Mouse (Mus musculus) cortical plate, adult 2 months (tissue): ENCODE measurements around the gene Sucla2.
"Not testable (repeated sequence)": the region's sequence is repeated elsewhere in the genome, so short reads cannot be mapped to it uniquely, and the experiment has no call there.

ENCODE experiments used
- CTCF ChIP-seq: fragments of 200-500 bp; IDR thresholded peaks from 2 replicates; pipeline ENCODE4 v1.5.1; 2011; ENCODE audit warnings: mild to moderate bottlenecking, control low read depth, low read length; ENCODE audit not compliant: insufficient read depth; ENCODE audit errors: extremely low read depth
- POLR2A ChIP-seq: fragments of 200-500 bp; IDR thresholded peaks from 2 replicates; pipeline ENCODE4 v1.6.1; 2011; ENCODE audit warnings: mild to moderate bottlenecking, low read length, control low read depth; ENCODE audit not compliant: insufficient read depth; ENCODE audit errors: extremely low read depth

DNA sequence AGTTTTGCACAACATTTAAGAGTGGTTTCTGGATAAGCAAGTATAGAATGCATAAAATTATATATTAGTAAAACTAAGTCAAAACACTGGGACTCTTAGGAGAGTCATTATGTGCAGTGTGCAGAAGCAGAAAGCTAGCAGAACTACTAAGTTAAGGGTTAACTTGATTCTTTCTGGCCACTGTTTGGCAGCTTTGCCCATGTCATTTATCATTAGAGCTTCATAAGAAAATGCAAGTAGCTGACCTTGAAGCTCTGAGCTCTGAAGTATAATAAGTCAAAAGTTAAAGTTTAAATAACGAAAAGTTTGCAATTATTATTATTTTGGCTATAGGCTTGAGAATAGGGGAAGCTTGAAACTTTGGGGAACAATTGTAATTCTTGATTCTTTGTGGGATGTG is 89.8 kb downstream of the Sucla2 start:
- not testable (repeated sequence) for TF ChIP-seq CTCF, POLR2A
